24 mouse cellular contexts compared by ENCODE assay signal in genomic region chr17:71046856-71047255, GRCm38 (mm10).
"Had no signal": no experiment of that assay in that cellular context is flagged by ENCODE, and none has a peak within 500 bp of the region (broad histone marks: within the 10 kb centered on the region; RNA-seq: fewer than 3 reads in every experiment).

No protein-coding gene starts in this region.

- H3K4me1 ChIP-seq: heart, embryonic 10.5 days; heart, embryonic 12.5 days; hindbrain, embryonic 13.5 days; hindbrain, embryonic 15.5 days; kidney, embryonic 15.5 days; limb, embryonic 13.5 days; limb, embryonic 15.5 days had no signal

- H3K4me2 ChIP-seq: heart, embryonic 12.5 days; hindbrain, embryonic 13.5 days; hindbrain, embryonic 15.5 days; kidney, embryonic 15.5 days; limb, embryonic 13.5 days; limb, embryonic 15.5 days; liver, embryonic 12.5 days had no signal

- H3K4me3 ChIP-seq: gastrocnemius, adult 2 months; heart, adult 2 months; heart, embryonic 10.5 days; heart, embryonic 12.5 days; hindbrain, embryonic 13.5 days; hindbrain, embryonic 15.5 days; kidney, embryonic 15.5 days; limb, embryonic 13.5 days; limb, embryonic 15.5 days; liver, embryonic 12.5 days had no signal

- H3K27me3 ChIP-seq: heart, embryonic 12.5 days; hindbrain, embryonic 13.5 days; hindbrain, embryonic 15.5 days; kidney, embryonic 15.5 days; limb, embryonic 13.5 days; limb, embryonic 15.5 days; liver, embryonic 12.5 days had no signal

- H3K9ac ChIP-seq: heart, embryonic 12.5 days; hindbrain, embryonic 13.5 days; hindbrain, embryonic 15.5 days; kidney, embryonic 15.5 days; limb, embryonic 13.5 days; limb, embryonic 15.5 days; liver, embryonic 12.5 days; liver, embryonic 14.5 days had no signal

- H3K9me3 ChIP-seq: heart, embryonic 10.5 days; heart, embryonic 12.5 days; hindbrain, embryonic 13.5 days; hindbrain, embryonic 15.5 days; kidney, embryonic 15.5 days; limb, embryonic 13.5 days; limb, embryonic 15.5 days; liver, embryonic 12.5 days had no signal

- H3K27ac ChIP-seq: gastrocnemius, adult 2 months; heart, adult 2 months; heart, embryonic 10.5 days; hindbrain, embryonic 13.5 days; hindbrain, embryonic 15.5 days; hindbrain, postnatal 0 days; kidney, embryonic 15.5 days; kidney, postnatal 0 days; limb, embryonic 13.5 days; limb, embryonic 15.5 days; liver, embryonic 12.5 days; liver, embryonic 14.5 days had no signal

- ATAC-seq: hindbrain, postnatal 0 days; intestine, embryonic 16.5 days; liver, embryonic 12.5 days had no signal

- H3K36me3 ChIP-seq: hindbrain, embryonic 13.5 days; hindbrain, embryonic 15.5 days; kidney, embryonic 15.5 days; limb, embryonic 13.5 days; limb, embryonic 15.5 days; liver, embryonic 12.5 days had no signal

- DNase-seq: gastrocnemius, adult 2 months; gastrocnemius, postnatal 14 days; gastrocnemius, postnatal 36 days; heart, adult 11 months; heart, adult 2 months; heart, postnatal 10 days; kidney, adult 11 months; kidney, adult 2 months; kidney, adult 9 months; kidney, postnatal 14 days; kidney, postnatal 36 days; layer of hippocampus, adult 9-11 months had no signal
